Mouse (Mus musculus) liver, postnatal 0 days (tissue): ENCODE measurements at regions not wholly inside any gene's neighbourhood (a gene's known extent, or its start where the extent isn't known, plus 50 kb on each side); places are given as distances from the start of the nearest gene placed in this dataset.

ENCODE experiments used
- CTCF ChIP-seq: sonication (generic); IDR thresholded peaks from 2 replicates; pipeline ENCODE4 v1.5.1; 2016; ENCODE audit warnings: antibody characterized with exemption, low read depth
- EP300 ChIP-seq: IDR thresholded peaks from 2 replicates; pipeline ENCODE4 v1.6.1; 2016; ENCODE audit warnings: antibody characterized with exemption, low read depth, mild to moderate bottlenecking

- TF ChIP-seq CTCF (no peak), EP300 (peak; percentile 25; the same call in 1 of the 2 replicates)
Observed at GRCm38 (mm10) chr3:115792606-115793005, 77.7 kb upstream of the S1pr1 start.
